Mouse (Mus musculus): ENCODE measurements around the gene Ace2. TPM values are rescaled to one million over a fixed set of nuclear protein-coding genes. Genes with fewer than 3 reads are reported as not detected.

Ace2 gene
- total RNA-seq (2021) = under 1 TPM; 0.22 to 0.81 TPM

DNA sequence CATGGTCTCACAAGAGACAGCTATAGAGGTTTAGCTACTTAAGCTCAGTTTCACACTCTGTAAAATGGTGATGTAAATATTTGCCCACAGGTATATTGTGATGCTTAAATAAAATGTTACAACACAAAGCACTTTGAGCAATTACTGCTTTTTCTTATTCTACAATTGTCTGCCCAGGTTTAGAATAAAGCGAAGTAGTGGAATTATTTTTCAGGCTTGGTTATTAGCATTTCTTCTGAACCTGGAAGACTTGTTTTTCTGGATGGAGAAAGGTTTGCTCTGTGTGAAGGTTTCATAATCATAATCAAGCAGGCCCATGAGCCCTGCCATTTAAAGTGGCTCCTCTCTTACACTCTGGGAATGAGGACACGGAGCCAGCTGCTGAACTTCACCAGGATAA lies at the start of gene Ace2:
Ace2 (plus strand) TSS at position 301 of the 400 bp plus-strand sequence.
- no peak for DNase-seq
- intact Hi-C loops (cut with DNase I) = no loop called here

DNA sequence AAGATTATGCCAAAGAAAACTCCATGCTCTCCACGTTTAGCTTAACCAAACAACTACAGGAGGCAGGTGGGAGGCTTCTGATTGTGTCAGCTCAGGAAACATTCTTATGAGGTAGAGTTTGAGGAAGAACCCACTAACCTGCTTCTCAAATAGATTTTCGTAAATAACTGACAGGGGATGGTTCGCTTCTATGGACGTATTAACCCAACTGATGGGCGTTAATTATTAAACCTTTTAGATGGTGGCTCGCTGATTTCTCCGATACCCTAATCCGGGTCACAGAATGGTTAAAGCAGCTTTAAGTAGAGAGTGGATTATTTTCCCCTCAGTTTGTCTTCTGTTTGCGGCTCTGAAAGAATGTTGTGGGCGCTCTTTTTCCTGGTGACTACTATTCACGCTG lies 49.2 kb upstream of the Ace2 start:
- intact Hi-C loops (cut with DNase I) = no loop called here
- DNase-seq = no peak

DNA sequence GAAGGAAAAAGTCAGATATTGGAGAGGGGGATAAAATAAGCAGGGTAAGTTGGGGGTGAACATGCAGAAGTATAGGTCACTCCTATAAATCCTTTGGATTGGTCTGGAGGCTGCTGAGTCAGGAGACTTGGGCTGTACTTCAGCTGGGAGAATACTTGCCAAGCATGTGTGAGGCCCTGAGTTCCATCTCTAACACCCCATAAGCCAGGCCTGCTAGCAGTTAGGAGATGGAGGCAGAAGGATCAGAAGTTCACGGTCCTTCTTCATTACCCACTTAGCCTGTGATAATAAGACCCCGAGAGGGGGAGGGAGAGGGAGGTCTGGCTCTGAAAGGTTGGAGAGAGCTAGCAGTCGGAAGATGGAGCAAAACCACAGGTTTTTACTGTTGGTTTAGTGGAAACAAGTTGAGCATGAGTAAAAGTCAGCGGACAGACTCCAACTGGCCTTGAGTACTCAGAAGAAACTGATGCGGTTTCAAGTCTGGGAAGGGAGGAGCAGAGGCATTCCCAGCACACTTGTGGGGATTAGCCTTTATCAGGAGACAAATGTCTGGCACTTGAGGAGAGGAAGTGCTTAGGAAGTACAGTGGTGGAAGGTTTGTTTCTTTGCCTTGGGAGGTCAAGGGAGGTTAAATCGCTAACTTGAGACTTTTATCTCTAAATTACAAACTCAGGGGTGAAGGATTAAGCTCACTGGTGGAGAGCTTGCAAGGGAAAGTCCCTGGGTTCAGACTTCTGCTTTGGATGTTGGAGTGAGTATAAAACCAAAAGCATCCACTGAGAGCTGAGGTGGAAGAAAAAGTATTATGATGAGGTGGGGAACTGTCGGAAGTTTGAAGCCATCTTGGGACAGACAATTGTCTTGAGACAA lies 46.6 kb upstream of the Ace2 start:
- no peak for DNase-seq
- intact Hi-C loops (cut with DNase I) = no loop called here

DNA sequence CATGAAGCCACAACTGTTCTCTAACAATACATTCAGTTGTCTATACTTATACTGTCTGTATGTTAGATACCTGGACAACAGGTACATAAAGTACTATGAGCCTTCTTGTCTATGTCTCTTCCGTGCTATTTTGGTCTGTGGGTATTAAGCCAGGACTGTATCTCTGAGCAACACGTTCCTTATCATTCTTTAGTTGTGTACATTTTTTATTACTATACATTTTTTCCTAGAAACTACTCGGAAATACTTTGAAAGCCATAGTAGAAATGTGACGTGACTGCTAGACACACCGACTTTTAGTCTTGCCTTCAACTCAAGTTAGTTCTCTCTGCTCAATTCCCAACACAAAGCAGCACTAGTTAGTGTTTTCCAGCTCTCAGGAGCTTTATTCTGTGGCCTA lies 45.7 kb upstream of the Ace2 start:
- intact Hi-C loops (cut with DNase I) = no loop called here

DNA sequence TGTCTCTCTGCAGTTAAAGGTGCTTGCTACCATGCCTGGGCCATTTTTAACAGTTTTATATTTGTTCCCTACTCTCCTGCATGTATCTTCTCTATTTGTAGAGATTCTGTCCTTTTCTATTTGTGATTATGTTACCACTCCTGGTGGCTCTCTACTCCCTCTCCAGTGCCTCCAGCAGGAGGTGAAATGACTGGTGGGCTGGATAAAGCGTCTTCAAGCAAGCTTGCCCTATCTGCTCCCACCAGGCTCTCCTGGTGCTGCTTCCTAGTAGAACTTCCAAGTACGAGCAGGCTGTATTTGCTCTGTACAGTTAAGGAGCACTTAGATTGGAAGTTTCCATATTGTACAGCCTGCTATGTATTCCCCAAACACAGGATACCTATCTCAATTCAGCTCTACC lies 43.3 kb upstream of the Ace2 start:
- intact Hi-C loops (cut with DNase I) = no loop called here

More for the DNA sequence above, 45.7 kb upstream of the Ace2 start:
- no peak for DNase-seq

DNA sequence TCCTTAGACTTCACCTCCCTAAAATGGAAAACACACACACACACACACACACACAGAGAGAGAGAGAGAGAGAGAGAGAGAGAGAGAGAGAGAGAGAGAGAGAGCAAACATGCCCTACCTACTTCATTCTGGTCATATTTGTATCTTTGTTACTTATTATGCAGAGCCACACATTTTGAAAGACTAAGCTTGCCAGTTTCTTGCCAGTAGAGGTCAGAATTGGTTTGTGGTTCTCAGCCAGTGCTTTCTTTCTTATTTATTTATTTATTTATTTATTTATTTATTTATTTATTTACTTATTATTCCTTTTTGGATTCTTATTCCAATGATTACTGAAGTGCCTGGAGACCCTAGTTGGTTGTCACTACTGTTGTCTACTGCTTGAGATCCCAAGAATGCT lies 37.6 kb upstream of the Ace2 start:
- intact Hi-C loops (cut with DNase I) = no loop called here
- DNase-seq = no peak

More for the DNA sequence above, 43.3 kb upstream of the Ace2 start:
- no peak for DNase-seq

DNA sequence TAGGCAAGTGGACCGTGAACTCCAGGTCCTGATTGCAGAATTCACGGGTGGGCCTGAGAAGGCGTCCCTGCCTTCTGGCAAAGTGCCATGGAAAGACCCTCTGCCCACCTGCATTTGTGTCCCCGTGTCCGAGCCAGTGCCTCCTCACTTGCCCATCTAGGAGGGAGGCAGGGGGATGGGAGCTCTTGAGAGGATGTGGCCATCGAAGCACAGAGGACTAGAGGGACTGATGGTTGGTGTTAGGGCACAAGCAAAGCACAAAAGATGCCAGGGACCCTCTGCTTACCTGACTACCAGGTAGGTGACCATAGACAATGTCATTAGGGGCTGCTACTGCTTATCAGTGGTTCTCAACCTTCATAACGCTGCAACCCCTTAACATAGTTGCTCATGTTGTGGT lies 36.9 kb upstream of the Ace2 start:
- intact Hi-C loops (cut with DNase I) = no loop called here
- no peak for DNase-seq

DNA sequence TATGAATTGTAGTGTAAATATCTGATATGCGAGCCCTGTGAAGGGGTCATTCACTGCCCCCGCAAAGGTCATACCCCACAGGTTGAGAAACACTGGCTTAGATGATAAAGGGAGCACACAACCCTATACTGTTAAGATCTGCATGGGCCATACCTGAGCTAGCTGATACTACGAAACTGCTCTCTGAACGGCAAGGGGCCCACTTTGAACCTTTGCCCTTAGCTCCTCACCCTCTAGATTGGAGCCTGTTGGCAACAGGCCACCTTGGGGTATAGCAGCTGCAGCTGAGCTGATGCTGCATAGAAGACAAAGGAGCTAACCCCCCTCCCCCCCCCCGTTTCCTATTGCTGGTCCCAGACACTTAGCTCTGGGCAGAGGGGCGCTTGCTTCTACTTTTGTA lies 36.5 kb upstream of the Ace2 start:
- peak; percentile 1 for DNase-seq
- intact Hi-C loops (cut with DNase I) = no loop called here

DNA sequence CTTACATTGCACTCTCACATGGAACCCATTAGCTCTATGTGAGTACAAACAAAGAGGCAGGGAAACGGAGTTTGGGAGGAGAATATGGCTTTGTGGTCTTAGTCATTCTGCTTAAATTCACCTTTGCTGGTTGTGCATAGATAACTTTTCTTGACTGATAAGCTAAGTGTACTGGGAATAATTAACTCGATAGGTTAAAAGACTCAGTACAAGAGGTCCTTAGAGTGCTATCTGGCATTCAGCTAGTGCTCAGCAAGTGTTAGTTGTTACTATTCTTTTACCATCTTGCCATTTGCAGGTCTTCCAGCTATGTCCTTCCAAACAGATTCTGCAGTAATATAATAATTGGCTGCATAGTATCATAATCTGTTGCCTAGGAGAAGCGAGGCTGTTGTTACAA lies 28.0 kb upstream of the Ace2 start:
- DNase-seq = no peak
- intact Hi-C loops (cut with DNase I) = no loop called here

DNA sequence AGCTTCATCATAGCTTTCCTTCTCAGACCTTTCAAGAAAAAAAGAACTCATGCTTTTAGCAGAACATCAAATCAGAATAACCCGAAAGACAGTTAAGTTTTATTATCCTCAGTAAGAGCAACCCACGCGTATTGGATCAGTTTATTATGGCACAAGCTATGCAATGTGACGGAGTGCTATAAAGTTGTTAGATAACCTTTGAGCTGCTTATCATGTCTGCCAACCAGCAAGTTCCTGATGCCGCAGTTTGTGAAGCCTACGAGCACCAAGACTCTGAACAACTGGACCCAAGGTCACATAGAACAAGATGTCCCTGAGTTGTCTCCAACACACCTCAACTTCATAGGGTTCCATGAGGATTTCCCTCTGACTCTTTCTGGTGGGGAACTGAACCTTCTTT lies 25.4 kb upstream of the Ace2 start:
- DNase-seq = no peak
- intact Hi-C loops (cut with DNase I) = no loop called here

DNA sequence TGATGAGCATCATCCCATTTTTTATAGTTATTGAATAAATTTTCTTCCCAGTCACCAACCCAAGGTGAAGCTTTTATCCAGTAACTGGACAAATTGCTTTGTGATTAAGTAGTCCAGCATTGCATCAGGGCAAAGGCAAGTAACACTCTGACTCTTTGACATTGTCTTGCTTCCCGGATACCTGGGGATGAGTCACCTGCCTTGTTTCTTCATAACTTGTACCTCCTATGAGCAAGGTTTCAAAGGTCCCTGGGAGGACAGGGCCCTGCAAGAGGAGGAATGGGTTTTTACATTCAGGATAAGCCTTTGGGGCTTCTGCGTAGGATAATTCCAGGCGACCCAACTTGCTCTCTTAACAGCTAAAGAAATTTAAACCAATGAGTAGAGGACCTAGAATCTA lies 15.2 kb upstream of the Ace2 start:
- DNase-seq = no peak
- intact Hi-C loops (cut with DNase I) = no loop called here

DNA sequence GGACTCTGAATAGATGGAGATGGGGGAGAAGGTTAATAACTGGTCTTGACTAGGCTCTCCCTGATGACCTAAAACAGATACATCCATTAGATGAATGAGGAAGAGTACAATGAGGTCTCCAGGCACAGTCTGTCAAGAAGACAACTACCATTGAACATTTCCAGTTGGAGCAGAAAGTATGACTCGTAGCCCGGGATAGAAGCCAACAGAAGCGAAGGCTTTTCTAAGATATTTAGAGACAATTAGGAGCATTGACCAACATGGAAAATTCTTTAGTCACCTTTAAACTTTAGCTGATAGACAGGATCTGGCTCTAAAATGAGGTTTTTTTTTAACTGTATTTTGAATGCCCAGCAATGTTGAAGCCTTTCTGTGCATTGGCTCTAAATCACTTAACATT lies 5.6 kb upstream of the Ace2 start:
- no peak for DNase-seq
- intact Hi-C loops (cut with DNase I) = no loop called here

DNA sequence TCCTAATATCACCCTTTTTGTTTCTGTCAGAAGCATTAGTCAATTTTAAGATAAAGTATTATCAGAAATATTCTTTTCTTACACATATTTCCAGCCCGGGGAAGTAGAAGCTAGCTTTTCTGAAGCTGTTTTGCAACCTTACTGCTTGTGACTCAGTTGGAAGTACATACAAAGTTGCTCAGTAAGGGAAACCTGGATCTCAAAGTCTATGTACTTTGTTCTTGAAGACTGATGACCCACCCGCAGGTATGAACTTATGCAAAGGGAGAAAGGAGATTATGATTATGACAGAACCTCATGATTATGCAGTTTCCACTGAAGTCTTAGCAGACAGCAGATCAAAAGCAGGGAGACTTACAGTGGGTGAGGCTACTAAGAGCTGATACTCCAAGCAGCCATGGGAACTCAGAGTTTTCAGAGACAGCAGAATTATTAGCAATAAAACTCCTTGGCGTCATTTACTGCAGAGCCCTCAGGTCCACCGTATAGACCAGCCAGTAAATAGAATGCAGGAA lies 3.8 kb upstream of the Ace2 start:
- intact Hi-C loops (cut with DNase I) = no loop called here
- no peak for DNase-seq

DNA sequence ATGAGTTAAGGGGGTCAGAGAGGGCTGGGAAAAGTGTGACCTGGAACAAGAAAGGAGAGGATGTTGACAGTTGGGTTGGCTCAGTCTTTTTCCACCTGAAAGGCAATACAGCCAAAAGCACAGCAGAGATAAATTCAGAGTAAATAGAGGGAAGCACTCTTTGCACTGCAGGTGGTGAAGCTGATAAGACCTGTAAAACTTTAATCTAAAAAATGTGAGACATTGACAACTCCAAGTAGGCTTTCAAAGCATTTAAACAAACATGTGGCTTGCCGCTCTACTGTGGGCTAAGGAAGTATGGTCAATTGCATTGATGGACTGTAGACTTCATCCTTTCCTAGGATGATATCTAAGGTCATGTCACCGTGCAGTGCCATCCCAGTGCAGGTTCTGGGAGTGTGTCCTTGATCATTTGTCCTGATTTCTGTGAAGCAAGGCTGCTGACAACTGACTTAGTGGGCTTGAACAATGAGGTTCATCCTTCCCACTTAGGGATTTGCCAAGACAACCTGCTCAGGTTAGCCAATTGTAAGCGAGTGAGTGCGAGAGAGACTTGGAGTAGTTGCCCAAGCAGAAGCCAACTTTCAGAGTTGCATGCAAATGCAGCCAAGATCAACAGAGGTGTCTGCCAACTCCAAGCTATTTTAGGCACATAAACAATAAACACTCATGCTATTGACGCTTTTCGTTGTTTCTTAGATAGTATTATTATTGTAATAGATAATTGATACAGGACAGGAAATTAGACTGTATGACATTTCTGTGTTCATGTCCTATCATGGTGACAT lies 6.5 kb downstream of the Ace2 start:
- intact Hi-C loops (cut with DNase I) = no loop called here
- DNase-seq = no peak

DNA sequence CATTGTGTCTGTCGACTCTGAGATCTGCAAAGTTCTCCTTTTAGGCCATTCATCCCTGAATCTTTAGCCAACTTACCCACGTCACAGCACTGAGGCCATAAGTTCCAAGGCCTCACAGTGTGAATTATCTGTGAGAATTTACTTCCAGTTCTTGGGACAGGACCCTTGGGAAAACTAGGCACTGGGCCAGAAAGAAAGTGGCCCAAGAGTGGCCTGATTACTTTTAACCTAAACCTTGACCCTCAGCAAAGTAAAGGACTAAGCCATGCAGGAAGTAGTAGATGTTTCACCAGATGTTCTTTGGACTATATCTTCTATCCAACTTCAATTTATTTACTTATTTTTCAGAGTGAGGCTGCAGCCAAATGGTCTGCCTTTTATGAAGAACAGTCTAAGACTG lies 13.6 kb downstream of the Ace2 start:
- intact Hi-C loops (cut with DNase I) = no loop called here
- DNase-seq = no peak

DNA sequence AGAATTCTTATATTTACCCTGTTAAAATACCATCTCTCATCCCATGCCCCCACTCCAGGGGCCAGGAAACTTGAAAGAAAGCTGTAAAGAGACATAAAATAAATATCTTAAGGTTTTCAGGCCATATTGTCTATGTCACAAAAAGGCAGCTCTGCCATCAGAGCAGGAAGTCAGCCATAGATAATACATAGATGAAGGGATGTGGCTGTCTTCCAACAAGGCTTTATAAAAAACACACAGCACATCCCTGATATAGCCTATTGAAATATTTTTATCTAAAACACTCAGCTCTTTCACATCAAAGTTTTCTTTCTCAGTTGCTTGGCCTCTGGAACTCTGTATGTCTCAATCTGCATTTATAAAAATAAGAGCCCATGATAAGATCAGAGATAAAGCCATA lies 14.5 kb downstream of the Ace2 start:
- no peak for DNase-seq
- intact Hi-C loops (cut with DNase I) = no loop called here

DNA sequence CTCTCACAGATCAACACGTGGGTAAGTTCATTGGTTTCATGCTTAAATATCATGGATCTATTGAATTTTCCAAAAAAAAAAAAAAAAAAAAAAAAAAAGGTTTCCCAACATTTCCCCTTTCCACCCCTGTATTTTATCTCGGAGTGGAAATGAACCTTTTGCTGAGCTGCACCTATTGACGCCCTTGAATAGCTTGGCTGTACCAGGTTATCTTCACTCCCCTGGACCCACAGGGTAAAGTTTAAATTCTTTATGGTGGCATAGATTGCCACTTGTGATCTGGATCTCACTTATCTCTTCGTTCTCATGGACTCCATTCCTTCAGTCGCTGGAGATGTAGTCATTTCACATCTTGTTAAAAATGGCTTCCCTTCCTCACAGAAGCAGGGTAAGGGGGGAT lies 15.5 kb downstream of the Ace2 start:
- DNase-seq = no peak
- intact Hi-C loops (cut with DNase I) = no loop called here

DNA sequence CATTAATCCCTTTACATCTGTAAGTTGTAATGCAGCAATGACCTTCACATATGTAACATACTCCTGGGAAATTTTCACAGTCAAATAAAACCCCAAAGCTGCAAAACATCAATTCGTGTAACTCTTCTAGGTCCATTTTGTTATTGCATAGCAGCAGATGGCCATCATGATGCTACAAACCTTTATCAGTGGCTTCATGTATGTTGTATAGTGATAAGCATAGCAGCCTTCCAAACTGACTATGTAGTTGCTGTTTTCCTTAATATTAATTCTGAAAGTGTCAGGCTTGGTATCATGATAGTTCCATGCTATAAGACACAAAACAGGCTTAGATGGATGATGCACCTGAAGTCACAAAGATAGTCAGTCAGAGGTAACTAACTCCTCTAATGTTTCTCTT lies 25.5 kb downstream of the Ace2 start:
- intact Hi-C loops (cut with DNase I) = no loop called here

DNA sequence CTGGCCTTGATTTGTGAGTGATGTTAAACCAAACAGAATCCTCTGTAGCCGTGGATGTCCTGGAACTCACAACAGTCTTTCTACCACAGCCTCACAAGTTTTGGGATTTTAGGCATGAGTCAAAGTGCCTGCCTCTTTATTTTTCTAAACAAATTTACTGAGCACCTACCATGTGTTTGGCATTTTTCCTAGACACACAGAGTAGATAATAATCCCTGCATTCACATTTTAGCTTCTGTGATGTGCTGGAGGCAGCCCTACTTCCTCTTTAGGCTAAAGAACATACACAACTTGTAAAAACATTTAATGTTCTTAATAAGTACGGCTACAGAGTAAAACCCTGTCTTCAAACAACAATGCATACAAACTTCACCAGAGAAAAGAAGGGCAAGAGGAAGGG lies 31.9 kb downstream of the Ace2 start:
- no peak for DNase-seq
- intact Hi-C loops (cut with DNase I) = no loop called here

More for the DNA sequence above, 25.5 kb downstream of the Ace2 start:
- DNase-seq = no peak

DNA sequence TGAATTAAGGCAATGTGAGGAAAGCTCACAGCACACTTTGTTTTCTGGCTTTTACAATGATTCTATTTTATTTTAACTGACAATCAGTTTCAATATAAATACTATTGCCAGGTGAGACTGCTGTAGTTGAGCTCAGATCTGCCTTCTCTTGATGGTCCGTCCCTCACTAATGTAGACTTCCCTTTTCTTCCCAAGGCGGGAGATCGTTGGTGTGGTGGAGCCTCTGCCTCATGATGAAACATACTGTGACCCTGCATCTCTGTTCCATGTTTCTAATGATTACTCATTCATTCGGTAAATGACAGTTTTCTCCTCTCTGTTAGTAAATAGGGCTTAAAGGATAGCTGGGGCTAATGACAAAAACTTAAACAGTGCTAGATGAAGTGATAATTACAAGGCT lies 34.7 kb downstream of the Ace2 start:
- no peak for DNase-seq
- intact Hi-C loops (cut with DNase I) = no loop called here

DNA sequence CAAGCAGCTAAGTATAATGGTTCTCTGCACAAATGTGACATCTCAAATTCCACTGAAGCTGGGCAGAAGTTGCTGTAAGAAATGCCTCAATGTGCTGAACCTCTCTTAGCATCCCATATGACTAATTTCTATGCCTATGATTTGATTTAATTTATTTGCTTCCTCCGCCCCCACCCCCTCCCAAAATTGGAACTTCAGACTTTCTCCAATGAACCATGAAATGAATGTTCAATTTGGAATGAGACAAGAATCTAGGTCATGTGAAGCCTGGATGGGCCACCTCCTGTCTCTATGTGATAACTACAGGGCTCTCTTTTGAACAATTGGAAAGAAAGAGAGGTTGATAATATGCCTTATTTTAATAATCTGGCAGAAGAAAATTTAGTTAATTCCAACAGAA lies 36.2 kb downstream of the Ace2 start:
- intact Hi-C loops (cut with DNase I) = no loop called here
- no peak for DNase-seq

DNA sequence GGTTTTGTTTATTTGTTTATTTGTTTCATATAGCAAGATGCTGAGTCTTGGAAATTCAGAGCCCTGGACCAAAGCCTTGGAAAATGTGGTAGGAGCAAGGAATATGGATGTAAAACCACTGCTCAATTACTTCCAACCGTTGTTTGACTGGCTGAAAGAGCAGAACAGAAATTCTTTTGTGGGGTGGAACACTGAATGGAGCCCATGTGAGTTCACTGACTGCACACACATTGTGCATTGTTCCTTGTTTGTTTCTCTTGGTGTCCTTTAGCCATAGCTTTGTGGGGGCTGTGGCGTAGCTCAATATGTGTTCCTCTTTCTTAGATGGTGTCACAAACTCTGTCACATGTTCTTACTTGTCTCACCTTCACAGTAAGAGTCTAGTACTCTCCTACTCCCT lies 36.6 kb downstream of the Ace2 start:
- intact Hi-C loops (cut with DNase I) = no loop called here
- no peak for DNase-seq
